Mouse (Mus musculus): ENCODE measurements around the gene Nyap1. TPM values are rescaled to one million over a fixed set of nuclear protein-coding genes. Genes with fewer than 3 reads are reported as not detected.

Nyap1 gene
- polyA plus RNA-seq, 1 experiment from 2014 or later: 4.4 TPM

DNA sequence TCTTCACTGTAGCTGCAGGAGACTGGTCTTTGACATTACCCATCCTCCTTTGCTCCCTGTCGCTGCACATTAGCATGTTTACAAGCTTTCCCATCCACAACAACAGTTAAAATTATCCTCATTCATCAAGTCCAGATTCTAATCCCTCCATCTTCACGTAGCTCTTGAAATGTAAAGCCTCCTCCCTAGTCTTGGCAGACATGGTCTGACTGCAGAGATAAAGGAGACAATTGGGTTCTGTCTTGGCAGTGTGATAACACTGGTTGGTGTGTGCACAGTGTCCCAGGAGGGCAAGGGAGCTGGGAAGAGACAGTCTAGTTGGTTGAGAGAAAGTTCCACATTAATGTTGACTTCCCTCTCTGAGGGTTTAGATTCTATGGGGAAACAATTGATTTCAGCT, 41.6 kb downstream of the Nyap1 start:
- DNase-seq (ENCODE audit: low spot score) (no peak), ATAC-seq (replicated peaks; ENCODE audit: low FRiP score) (no peak)
- Histone ChIP-seq H3K9me3 (ENCODE audit: control insufficient read depth, low read length) (no peaks in the 10 kb centered on the region), H3K9ac (ENCODE audit: low read length) (no peak overlapping the region), H3K36me3 (ENCODE audit: control insufficient read depth, insufficient read depth, low read length) (no peaks in the 10 kb centered on the region), H3K4me1 (replicated peaks; ENCODE audit: control insufficient read depth, insufficient read depth, low read length) (no peaks in the 10 kb centered on the region), H3K4me3 (ENCODE audit: low read depth, low read length) (no peak overlapping the region), H3K27me3 (ENCODE audit: control insufficient read depth, insufficient read depth, low read length) (no peaks in the 10 kb centered on the region), H3K4me2 (ENCODE audit: low read depth, low read length, severe bottlenecking) (no peak overlapping the region), H3K27ac (ENCODE audit: low read depth, low read length) (no peak overlapping the region)
- 78% methylated on average over 2 of the region's 2 CpGs for WGBS

DNA sequence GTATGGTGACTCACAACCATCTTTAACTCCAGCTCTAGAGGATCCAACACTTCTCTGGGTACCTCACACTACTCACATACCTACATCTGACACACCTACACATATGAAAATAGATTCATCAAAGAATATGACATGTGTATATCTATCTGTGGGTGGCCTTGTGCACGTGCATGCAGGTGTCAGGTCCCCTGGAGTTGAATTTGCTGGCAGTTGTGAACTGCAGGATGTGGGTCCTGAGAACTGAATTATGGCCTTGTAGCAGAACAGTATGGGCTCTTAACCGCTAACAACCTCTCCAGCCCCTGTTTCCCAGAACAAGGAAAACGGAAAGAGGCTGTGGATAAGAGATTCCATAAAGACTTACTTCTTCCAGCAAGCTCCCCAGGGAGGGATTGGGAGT, 42.3 kb downstream of the Nyap1 start:
- H3K4me1 ChIP-seq (replicated peaks; ENCODE audit: control insufficient read depth, insufficient read depth, low read length): no peaks in the 10 kb centered on the region
- H3K27ac ChIP-seq (ENCODE audit: low read depth, low read length): no peak overlapping the region
- WGBS: 83% methylated on average over 3 of the region's 3 CpGs
- H3K36me3 ChIP-seq (ENCODE audit: control insufficient read depth, insufficient read depth, low read length): no peaks in the 10 kb centered on the region
- no peak overlapping the region for H3K4me2 ChIP-seq (ENCODE audit: low read depth, low read length, severe bottlenecking)
- H3K9me3 ChIP-seq (ENCODE audit: control insufficient read depth, low read length): no peaks in the 10 kb centered on the region
- no peaks in the 10 kb centered on the region for H3K27me3 ChIP-seq (ENCODE audit: control insufficient read depth, insufficient read depth, low read length)
- no peak for DNase-seq (ENCODE audit: low spot score)
- no peak overlapping the region for H3K9ac ChIP-seq (ENCODE audit: low read length)
- H3K4me3 ChIP-seq (ENCODE audit: low read depth, low read length): no peak overlapping the region
- ATAC-seq (replicated peaks; ENCODE audit: low FRiP score): no peak

DNA sequence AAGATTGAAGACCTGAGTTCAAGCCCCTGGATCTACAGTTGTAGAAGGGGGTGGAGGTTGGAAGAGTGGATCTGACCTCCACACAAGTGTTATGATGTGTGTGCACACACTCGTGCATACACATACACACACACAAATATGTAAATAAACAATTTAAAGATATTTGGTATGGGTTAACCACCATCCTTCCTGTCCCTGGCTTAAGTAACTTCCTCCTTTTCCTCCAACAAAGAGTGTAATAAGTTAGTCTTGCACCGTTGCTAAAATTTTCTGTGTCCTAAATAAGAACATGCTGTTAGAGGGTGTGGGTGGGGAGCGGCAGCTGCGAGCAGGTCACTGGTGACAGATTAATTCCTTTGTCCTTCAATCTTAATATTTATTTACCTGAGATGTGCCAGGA, 45.5 kb downstream of the Nyap1 start:
- WGBS: 86% methylated on average over 4 of the region's 4 CpGs
- Histone ChIP-seq H3K9ac (ENCODE audit: low read length) (no peak overlapping the region), H3K4me3 (ENCODE audit: low read depth, low read length) (no peak overlapping the region), H3K4me1 (replicated peaks; ENCODE audit: control insufficient read depth, insufficient read depth, low read length) (no peaks in the 10 kb centered on the region), H3K4me2 (ENCODE audit: low read depth, low read length, severe bottlenecking) (no peak overlapping the region), H3K27me3 (ENCODE audit: control insufficient read depth, insufficient read depth, low read length) (no peaks in the 10 kb centered on the region), H3K27ac (ENCODE audit: low read depth, low read length) (no peak overlapping the region), H3K36me3 (ENCODE audit: control insufficient read depth, insufficient read depth, low read length) (no peaks in the 10 kb centered on the region), H3K9me3 (ENCODE audit: control insufficient read depth, low read length) (no peaks in the 10 kb centered on the region)
- ATAC-seq (replicated peaks; ENCODE audit: low FRiP score): no peak
- DNase-seq (ENCODE audit: low spot score): no peak

DNA sequence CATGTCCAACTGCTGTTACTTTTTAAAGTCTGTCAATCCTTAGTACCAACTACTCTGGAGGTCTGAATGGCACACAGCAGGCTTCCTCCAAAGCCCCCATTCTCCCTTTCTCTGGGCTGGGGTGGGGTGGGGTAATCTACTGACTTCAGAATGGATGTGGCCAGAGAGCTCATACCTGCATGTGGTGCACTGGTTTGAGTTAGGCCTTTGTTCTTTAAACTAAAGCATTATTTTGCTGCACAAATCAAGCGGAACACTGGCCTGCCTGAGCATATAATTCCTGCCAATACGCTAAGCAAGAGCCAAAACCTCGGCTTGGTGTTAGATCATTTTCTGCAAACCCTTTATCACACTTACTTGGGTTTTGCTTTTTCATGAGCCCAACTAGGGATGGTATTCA, 46.6 kb downstream of the Nyap1 start:
- Histone ChIP-seq H3K27me3 (ENCODE audit: control insufficient read depth, insufficient read depth, low read length) (no peaks in the 10 kb centered on the region), H3K9ac (ENCODE audit: low read length) (no peak overlapping the region), H3K4me1 (replicated peaks; ENCODE audit: control insufficient read depth, insufficient read depth, low read length) (no peaks in the 10 kb centered on the region), H3K27ac (ENCODE audit: low read depth, low read length) (no peak overlapping the region), H3K4me2 (ENCODE audit: low read depth, low read length, severe bottlenecking) (no peak overlapping the region), H3K36me3 (ENCODE audit: control insufficient read depth, insufficient read depth, low read length) (no peaks in the 10 kb centered on the region), H3K4me3 (ENCODE audit: low read depth, low read length) (no peak overlapping the region), H3K9me3 (ENCODE audit: control insufficient read depth, low read length) (no peaks in the 10 kb centered on the region)
- WGBS: 29% methylated on average over 3 of the region's 3 CpGs
- ATAC-seq (replicated peaks; ENCODE audit: low FRiP score) (no peak), DNase-seq (ENCODE audit: low spot score) (no peak)

DNA sequence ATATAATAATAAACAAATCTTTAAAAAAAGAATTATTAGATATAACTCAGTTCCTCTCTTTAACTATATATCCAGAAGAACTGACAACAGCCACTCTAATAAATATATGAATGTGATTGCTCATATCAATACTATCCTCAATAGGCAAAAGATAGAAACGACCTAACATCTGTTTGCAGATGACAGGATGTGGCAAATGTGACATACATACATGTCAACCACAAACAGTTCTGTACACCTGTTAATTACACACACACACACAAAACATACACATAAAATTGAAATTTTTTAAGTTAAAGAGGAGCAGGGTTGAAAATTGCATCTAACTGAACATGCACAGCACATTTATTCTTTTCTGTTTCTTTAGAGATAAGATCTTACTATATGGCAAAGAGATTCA, 49.5 kb downstream of the Nyap1 start:
- no peaks in the 10 kb centered on the region for H3K27me3 ChIP-seq (ENCODE audit: control insufficient read depth, insufficient read depth, low read length)
- H3K9ac ChIP-seq (ENCODE audit: low read length): no peak overlapping the region
- no peak for ATAC-seq (replicated peaks; ENCODE audit: low FRiP score)
- no peak overlapping the region for H3K27ac ChIP-seq (ENCODE audit: low read depth, low read length)
- no peaks in the 10 kb centered on the region for H3K36me3 ChIP-seq (ENCODE audit: control insufficient read depth, insufficient read depth, low read length)
- DNase-seq (ENCODE audit: low spot score): no peak
- 74% methylated on average over 1 of the region's 1 CpGs for WGBS
- no peak overlapping the region for H3K4me3 ChIP-seq (ENCODE audit: low read depth, low read length)
- H3K4me1 ChIP-seq (replicated peaks; ENCODE audit: control insufficient read depth, insufficient read depth, low read length): no peaks in the 10 kb centered on the region
- H3K4me2 ChIP-seq (ENCODE audit: low read depth, low read length, severe bottlenecking): no peak overlapping the region
- no peaks in the 10 kb centered on the region for H3K9me3 ChIP-seq (ENCODE audit: control insufficient read depth, low read length)

DNA sequence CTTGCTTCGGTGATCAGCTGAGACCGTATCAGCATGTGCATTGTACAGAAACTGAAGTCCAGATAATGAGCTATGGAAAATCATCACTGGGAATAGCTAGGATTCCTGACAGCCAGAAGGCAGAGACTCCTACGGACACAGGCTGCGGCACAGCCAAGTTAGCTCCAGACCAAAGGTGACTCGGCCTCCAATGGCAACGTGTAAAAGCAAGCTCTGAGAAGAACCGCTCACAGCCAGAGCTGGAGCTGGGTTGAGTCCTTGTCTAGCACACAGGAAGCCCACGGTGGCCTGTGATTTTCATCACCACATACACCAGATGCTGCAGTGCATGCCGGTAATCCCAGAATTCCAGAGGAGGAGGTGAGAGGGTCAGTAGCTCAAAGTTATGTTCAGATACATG, 50.9 kb downstream of the Nyap1 start:
- H3K4me3 ChIP-seq (ENCODE audit: low read depth, low read length): no peak overlapping the region
- no peak overlapping the region for H3K9ac ChIP-seq (ENCODE audit: low read length)
- 74% methylated on average over 9 of the region's 9 CpGs for WGBS
- no peaks in the 10 kb centered on the region for H3K27me3 ChIP-seq (ENCODE audit: control insufficient read depth, insufficient read depth, low read length)
- H3K27ac ChIP-seq (ENCODE audit: low read depth, low read length): no peak overlapping the region
- H3K9me3 ChIP-seq (ENCODE audit: control insufficient read depth, low read length): no peaks in the 10 kb centered on the region
- no peak for ATAC-seq (replicated peaks; ENCODE audit: low FRiP score)
- no peaks in the 10 kb centered on the region for H3K36me3 ChIP-seq (ENCODE audit: control insufficient read depth, insufficient read depth, low read length)
- H3K4me1 ChIP-seq (replicated peaks; ENCODE audit: control insufficient read depth, insufficient read depth, low read length): no peaks in the 10 kb centered on the region
- H3K4me2 ChIP-seq (ENCODE audit: low read depth, low read length, severe bottlenecking): no peak overlapping the region
- DNase-seq (ENCODE audit: low spot score): no peak

DNA sequence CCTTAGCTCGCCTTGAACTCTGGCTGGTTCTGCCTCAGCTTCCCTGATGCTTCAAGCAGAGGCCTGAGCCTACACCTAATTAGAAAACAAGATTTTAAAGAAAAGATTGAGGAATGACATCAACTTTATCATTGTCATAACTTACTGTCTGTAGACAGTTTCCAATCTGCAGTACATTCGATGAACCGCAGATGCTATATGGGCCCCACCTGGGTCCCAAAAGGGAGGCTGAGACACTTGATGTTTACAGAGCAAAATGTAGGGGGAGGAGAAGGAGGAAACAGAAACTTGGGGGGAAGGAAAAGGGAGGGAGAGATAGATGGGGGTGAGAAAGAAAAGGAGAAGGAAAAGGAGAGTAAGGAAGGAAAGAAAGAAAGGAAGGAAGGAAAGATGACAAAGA, 51.4 kb downstream of the Nyap1 start:
- WGBS: 89% methylated on average over 3 of the region's 3 CpGs
- DNase-seq (ENCODE audit: low spot score): no peak
- no peak overlapping the region for H3K4me3 ChIP-seq (ENCODE audit: low read depth, low read length)
- no peaks in the 10 kb centered on the region for H3K9me3 ChIP-seq (ENCODE audit: control insufficient read depth, low read length)
- H3K27ac ChIP-seq (ENCODE audit: low read depth, low read length): no peak overlapping the region
- no peaks in the 10 kb centered on the region for H3K36me3 ChIP-seq (ENCODE audit: control insufficient read depth, insufficient read depth, low read length)
- ATAC-seq (replicated peaks; ENCODE audit: low FRiP score): no peak
- H3K4me1 ChIP-seq (replicated peaks; ENCODE audit: control insufficient read depth, insufficient read depth, low read length): no peaks in the 10 kb centered on the region
- H3K4me2 ChIP-seq (ENCODE audit: low read depth, low read length, severe bottlenecking): no peak overlapping the region
- H3K9ac ChIP-seq (ENCODE audit: low read length): no peak overlapping the region
- H3K27me3 ChIP-seq (ENCODE audit: control insufficient read depth, insufficient read depth, low read length): no peaks in the 10 kb centered on the region

DNA sequence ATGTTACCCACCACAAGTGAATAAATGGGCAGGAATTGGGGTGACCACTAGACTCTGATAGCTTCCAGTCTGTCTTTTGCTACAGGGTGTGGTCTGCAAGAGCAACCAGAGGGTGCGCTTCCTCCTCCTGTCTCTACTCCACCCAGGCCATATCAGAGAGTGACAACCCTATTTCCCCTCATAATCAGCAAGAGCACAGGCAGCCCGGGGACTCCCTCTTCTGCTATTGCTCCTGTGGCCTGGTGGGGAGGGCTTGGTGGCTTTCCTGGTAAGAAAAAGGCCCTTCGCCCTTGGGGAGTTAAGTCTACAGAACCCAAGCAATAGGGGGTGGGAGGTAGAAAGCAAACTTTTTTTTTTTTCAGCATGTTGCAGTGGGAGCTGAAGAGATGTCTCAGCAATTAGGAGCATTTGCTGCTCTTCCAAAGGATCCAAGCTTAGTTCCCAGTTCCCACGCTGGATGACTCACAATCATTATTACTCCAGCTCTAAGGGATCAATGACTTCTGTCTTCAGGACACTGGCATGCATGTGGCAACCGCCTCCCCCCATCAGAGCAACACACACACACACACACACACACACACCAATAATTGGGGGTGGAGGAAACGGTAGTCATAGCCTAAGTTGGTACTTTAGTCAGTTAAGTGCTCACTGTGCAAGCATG, 55.1 kb downstream of the Nyap1 start:
- Histone ChIP-seq H3K27me3 (ENCODE audit: control insufficient read depth, insufficient read depth, low read length) (no peaks in the 10 kb centered on the region), H3K4me3 (ENCODE audit: low read depth, low read length) (no peak overlapping the region), H3K27ac (ENCODE audit: low read depth, low read length) (peak overlapping the region; percentile 18; the same call in 1 of the 2 replicates), H3K4me2 (ENCODE audit: low read depth, low read length, severe bottlenecking) (no peak overlapping the region), H3K9me3 (ENCODE audit: control insufficient read depth, low read length) (no peaks in the 10 kb centered on the region), H3K36me3 (ENCODE audit: control insufficient read depth, insufficient read depth, low read length) (no peaks in the 10 kb centered on the region), H3K4me1 (replicated peaks; ENCODE audit: control insufficient read depth, insufficient read depth, low read length) (peaks cover 8% of the 10 kb centered on the region; the same call in 1 of the 2 replicates), H3K9ac (ENCODE audit: low read length) (no peak overlapping the region)
- 83% methylated on average over 6 of the region's 6 CpGs for WGBS
- ATAC-seq (replicated peaks; ENCODE audit: low FRiP score) (no peak), DNase-seq (ENCODE audit: low spot score) (no peak)

DNA sequence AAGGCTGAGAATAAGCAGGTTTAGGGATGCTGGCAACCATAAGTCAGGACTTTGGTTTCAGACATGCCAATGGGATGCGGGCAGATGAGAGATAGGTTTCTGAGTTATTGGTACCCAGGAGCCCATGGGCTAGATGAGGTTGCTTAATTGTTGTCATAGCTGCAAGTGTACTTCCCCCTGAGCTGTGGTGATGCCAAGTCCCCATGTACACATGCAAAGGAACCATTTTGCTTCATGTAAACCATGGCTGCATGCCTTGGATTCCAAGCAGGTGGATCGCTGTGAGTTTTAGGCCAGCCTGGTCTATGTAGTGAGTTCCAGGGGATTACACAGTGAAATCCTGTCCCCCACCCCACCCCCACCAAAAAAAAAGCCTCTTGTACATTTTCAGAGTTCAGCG, 55.8 kb downstream of the Nyap1 start:
- DNase-seq (ENCODE audit: low spot score) (no peak), ATAC-seq (replicated peaks; ENCODE audit: low FRiP score) (no peak)
- Histone ChIP-seq H3K9me3 (ENCODE audit: control insufficient read depth, low read length) (no peaks in the 10 kb centered on the region), H3K9ac (ENCODE audit: low read length) (no peak overlapping the region), H3K4me1 (replicated peaks; ENCODE audit: control insufficient read depth, insufficient read depth, low read length) (peaks cover 8% of the 10 kb centered on the region; the same call in 1 of the 2 replicates), H3K27me3 (ENCODE audit: control insufficient read depth, insufficient read depth, low read length) (no peaks in the 10 kb centered on the region), H3K27ac (ENCODE audit: low read depth, low read length) (no peak overlapping the region), H3K4me3 (ENCODE audit: low read depth, low read length) (no peak overlapping the region), H3K4me2 (ENCODE audit: low read depth, low read length, severe bottlenecking) (no peak overlapping the region), H3K36me3 (ENCODE audit: control insufficient read depth, insufficient read depth, low read length) (no peaks in the 10 kb centered on the region)
- WGBS: 92% methylated on average over 3 of the region's 3 CpGs
